Mouse (Mus musculus): ENCODE measurements around the gene Olfr126.

Gene Olfr126

DNA sequence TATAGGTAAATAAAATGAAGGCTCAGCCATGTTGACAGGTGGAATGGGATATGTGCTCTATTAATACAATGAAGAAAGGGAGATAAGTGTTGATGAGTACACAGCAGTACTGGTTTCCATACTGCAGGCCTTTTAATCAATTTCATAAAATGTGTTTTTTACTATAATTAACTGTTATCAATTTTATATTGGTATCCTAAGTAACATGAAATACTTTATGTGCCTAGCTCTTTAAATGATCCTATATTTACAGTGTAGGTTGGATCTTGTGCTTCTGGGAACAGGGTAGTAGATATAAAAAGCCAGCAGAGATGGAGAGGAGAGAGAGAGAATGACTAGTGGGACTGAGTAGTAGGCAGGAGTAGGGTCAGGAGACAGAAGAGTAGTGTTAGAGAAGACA, at the start of gene Olfr126:
Gene Olfr126 (plus strand): TSS at position 301 of the 400 bp plus-strand sequence.
- no peak for DNase-seq (ENCODE audit: low spot score in 2 of 2)

DNA sequence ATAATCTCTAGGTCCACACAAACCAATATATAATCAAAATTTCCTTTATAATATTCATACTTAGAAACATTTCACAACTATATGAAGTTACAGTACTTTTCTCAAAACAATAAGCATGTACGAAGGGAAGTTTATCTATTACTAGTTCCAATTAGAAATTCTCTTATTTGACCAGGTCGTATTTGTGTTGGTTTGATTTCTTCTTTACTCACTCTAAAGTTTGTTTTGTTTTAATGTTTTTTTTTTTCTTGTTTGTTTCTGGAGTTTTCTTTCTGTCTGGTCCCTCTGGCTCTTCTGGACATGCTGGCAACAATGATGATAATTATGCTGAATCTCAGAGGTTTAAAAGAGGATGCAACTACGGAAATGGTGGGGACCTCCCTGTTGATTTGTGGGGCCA, 47.7 kb upstream of the Olfr126 start, which contains the start of gene Olfr124:
Gene Olfr124 (plus strand): TSS at position 301 of the 400 bp plus-strand sequence.
- no peak for DNase-seq (ENCODE audit: low spot score in 2 of 2)

DNA sequence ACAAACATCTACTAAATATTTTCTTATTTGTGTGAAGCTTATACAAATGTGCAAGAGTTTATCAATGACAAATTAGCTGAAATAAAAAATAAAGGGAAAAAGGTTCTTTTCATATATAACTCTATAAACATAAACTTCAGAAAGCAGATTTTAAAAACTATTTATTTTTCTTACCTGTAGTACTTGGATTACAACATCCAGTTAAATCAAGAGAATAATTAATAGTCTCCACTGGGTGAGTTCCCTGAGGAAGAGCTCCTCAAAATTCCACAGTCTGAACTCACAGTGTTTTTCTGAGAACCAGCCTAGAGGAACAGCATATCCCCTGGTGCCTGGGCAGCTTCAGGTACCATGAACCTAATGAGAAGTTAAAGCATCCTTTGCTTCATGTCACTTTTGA, 14.6 kb upstream of the Olfr126 start, which contains the start of gene Olfr125:
Gene Olfr125 (plus strand): TSS at position 301 of the 400 bp plus-strand sequence.
- no peak for DNase-seq (ENCODE audit: low spot score in 2 of 2)

DNA sequence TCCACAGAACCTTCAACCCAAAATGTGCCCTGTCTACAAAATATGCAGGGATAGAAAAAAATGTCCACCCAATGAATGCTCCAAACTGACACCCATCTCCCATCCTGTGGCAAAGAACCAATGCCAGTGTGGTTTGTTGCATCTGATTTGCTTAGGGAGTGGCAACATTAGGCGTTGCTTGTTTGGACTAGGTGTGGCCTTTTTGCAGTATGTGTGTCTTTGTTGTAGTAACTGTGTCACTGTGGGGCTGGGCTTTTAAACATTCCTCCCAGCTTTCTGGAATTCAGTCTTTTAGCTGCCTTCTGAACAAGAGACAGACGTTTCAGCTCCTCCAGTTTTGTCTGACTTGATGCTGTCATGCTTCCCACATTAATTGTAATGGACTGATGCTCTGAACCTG, 16.6 kb downstream of the Olfr126 start:
- no peak for DNase-seq (ENCODE audit: low spot score in 2 of 2)

DNA sequence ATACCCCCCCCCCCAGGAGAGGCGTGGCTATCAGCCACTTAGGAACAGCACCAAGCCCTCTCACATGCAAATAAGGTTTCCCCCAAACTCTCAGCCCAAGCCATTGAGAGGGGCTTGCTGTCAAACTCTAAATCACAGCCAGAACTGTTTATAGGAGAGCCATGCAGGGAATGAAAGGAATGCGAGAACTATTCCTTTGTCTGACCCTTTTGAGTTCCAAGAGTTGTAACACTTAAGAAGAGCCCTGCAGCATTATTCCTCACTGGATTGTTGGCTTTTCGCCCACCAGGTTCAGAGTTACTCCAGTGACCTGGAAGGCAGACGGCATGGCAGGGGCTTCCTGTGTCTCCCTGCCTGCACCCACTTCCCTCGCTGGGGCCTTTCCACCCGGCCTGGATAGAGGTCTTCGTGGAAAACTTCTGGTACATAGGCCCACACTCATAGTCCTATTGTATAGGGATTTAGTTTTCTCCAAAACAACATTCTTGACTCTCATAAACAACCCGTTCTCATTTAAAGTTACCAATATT, 22.5 kb downstream of the Olfr126 start:
- no peak for DNase-seq (ENCODE audit: low spot score in 2 of 2)

DNA sequence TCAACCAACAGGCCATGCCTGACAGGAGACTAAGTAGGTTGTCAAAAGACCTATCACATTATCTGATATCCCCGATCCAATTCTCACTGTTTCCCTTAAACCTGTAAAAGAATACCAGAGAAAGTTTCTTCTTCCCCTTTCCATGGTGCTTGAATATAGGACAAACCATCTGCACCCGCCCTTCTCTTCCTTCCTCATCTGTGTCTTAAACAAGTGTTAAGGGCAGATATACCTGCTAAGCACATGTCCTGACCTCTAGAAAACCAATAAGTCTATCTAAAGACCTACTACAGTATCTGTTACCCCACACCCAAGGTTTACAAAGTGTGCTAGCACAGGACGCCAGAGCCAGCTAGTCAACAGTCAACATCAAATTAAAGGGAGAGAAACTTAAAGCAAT, 26.5 kb downstream of the Olfr126 start:
- no peak for DNase-seq (ENCODE audit: low spot score in 2 of 2)

DNA sequence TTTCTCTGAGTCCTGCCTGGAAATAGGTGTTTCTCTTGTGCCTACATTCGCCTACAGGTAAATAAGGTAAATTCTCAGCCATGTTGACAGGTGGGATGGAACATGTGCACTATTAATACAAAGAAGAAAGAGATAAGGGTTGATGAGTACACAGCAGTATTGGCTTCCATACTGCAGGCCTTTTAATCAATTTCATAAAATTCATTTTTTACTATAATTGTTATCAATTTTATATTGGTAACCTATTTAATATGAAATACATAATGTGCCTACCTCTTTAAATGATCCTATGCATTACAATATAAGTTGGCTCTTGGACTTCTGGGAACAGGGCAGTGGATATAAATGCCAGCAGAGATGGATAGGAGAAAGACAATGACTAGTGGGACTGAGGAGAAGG, 52.9 kb downstream of the Olfr126 start, which contains the start of gene Olfr127:
Gene Olfr127 (plus strand): TSS at position 301 of the 400 bp plus-strand sequence.
- no peak for DNase-seq (ENCODE audit: low spot score in 2 of 2)
